24 mouse cellular contexts compared by ENCODE assay signal in genomic region chr17:33549212-33549611, GRCm38 (mm10). TPM values are rescaled to one million over a fixed set of nuclear protein-coding genes. Genes with fewer than 3 reads are reported as not detected.
DNase-seq lines count a peak whose midpoint lies in the region; ATAC-seq and TF ChIP-seq lines count a peak whose summit lies in the region.
"Had no signal": no experiment of that assay in that cellular context is flagged by ENCODE, and none has a peak within 500 bp of the region (broad histone marks: within the 10 kb centered on the region; RNA-seq: fewer than 3 reads in every experiment).

No protein-coding gene starts in this region.

- H3K27ac ChIP-seq in embryonic facial prominence, embryonic 15.5 days (replicated peaks): no peak overlapping the region
- no peak overlapping the region for H3K27ac ChIP-seq in embryonic facial prominence, embryonic 10.5 days (replicated peaks)
- H3K27ac ChIP-seq in midbrain, postnatal 0 days (ENCODE audit: low read depth, low read length): no peak overlapping the region
- H3K27ac ChIP-seq in midbrain, embryonic 15.5 days: no peak overlapping the region
- no peak overlapping the region for H3K27ac ChIP-seq in hindbrain, postnatal 0 days
- H3K27ac ChIP-seq: forebrain, embryonic 13.5 days; heart, adult 2 months; heart, embryonic 13.5 days; intestine, embryonic 15.5 days; limb, embryonic 12.5 days; lung, embryonic 15.5 days; midbrain, embryonic 12.5 days; stomach, embryonic 15.5 days had no signal

- no peak overlapping the region for H3K9ac ChIP-seq in embryonic facial prominence, embryonic 15.5 days
- H3K9ac ChIP-seq in midbrain, postnatal 0 days (replicated peaks; ENCODE audit: low read length, poor library complexity, severe bottlenecking): no peak overlapping the region
- no peak overlapping the region for H3K9ac ChIP-seq in midbrain, embryonic 15.5 days
- no peak overlapping the region for H3K9ac ChIP-seq in hindbrain, postnatal 0 days (replicated peaks; ENCODE audit: low read length)
- H3K9ac ChIP-seq: forebrain, embryonic 13.5 days; heart, embryonic 13.5 days; intestine, embryonic 15.5 days; limb, embryonic 12.5 days; lung, embryonic 15.5 days; midbrain, embryonic 12.5 days; stomach, embryonic 15.5 days had no signal

- peak; percentile 44; the same call in 1 of the 2 replicates for ATAC-seq in embryonic facial prominence, embryonic 15.5 days (ENCODE audit: insufficient number of reproducible peaks, low FRiP score, low TSS enrichment, low read depth)
- ATAC-seq in midbrain, postnatal 0 days (ENCODE audit: low FRiP score): peak; percentile 21; the same call in 1 of the 2 replicates
- no peak for ATAC-seq in midbrain, embryonic 15.5 days (replicated peaks)
- no peak for ATAC-seq in hindbrain, postnatal 0 days
- ATAC-seq: forebrain, embryonic 13.5 days; hindbrain, embryonic 16.5 days; intestine, embryonic 15.5 days had no signal

- H3K9me3 ChIP-seq in embryonic facial prominence, embryonic 15.5 days (replicated peaks): no peaks in the 10 kb centered on the region
- H3K9me3 ChIP-seq in embryonic facial prominence, embryonic 10.5 days: no peaks in the 10 kb centered on the region
- H3K9me3 ChIP-seq in midbrain, postnatal 0 days (ENCODE audit: low read length): no peaks in the 10 kb centered on the region
- no peaks in the 10 kb centered on the region for H3K9me3 ChIP-seq in midbrain, embryonic 15.5 days
- H3K9me3 ChIP-seq in hindbrain, postnatal 0 days (ENCODE audit: low read length): no peaks in the 10 kb centered on the region
- H3K9me3 ChIP-seq: forebrain, embryonic 13.5 days; G1E; heart, embryonic 13.5 days; intestine, embryonic 15.5 days; limb, embryonic 12.5 days; lung, embryonic 15.5 days; midbrain, embryonic 12.5 days; stomach, embryonic 15.5 days had no signal

- no peaks in the 10 kb centered on the region for H3K4me1 ChIP-seq in embryonic facial prominence, embryonic 15.5 days
- no peaks in the 10 kb centered on the region for H3K4me1 ChIP-seq in embryonic facial prominence, embryonic 10.5 days
- H3K4me1 ChIP-seq in midbrain, postnatal 0 days (ENCODE audit: insufficient read depth, low read length): no peaks in the 10 kb centered on the region
- H3K4me1 ChIP-seq in midbrain, embryonic 15.5 days: no peaks in the 10 kb centered on the region
- H3K4me1 ChIP-seq in hindbrain, postnatal 0 days (ENCODE audit: insufficient read depth, low read length): no peaks in the 10 kb centered on the region
- H3K4me1 ChIP-seq: forebrain, embryonic 13.5 days; heart, embryonic 13.5 days; intestine, embryonic 15.5 days; limb, embryonic 12.5 days; lung, embryonic 15.5 days; midbrain, embryonic 12.5 days; stomach, embryonic 15.5 days had no signal

- H3K4me2 ChIP-seq in embryonic facial prominence, embryonic 15.5 days (replicated peaks): no peak overlapping the region
- no peak overlapping the region for H3K4me2 ChIP-seq in midbrain, postnatal 0 days (ENCODE audit: low read depth, low read length, poor library complexity, severe bottlenecking)
- no peak overlapping the region for H3K4me2 ChIP-seq in midbrain, embryonic 15.5 days
- no peak overlapping the region for H3K4me2 ChIP-seq in hindbrain, postnatal 0 days (ENCODE audit: low read depth, low read length)
- H3K4me2 ChIP-seq: forebrain, embryonic 13.5 days; heart, embryonic 13.5 days; intestine, embryonic 15.5 days; limb, embryonic 12.5 days; lung, embryonic 15.5 days; midbrain, embryonic 12.5 days; stomach, embryonic 15.5 days had no signal

- no peak overlapping the region for H3K4me3 ChIP-seq in embryonic facial prominence, embryonic 15.5 days (replicated peaks)
- H3K4me3 ChIP-seq in embryonic facial prominence, embryonic 10.5 days: no peak overlapping the region
- H3K4me3 ChIP-seq in midbrain, postnatal 0 days (ENCODE audit: low read depth, low read length): no peak overlapping the region
- H3K4me3 ChIP-seq in midbrain, embryonic 15.5 days: no peak overlapping the region
- H3K4me3 ChIP-seq in hindbrain, postnatal 0 days (ENCODE audit: low read length): no peak overlapping the region
- H3K4me3 ChIP-seq: forebrain, embryonic 13.5 days; heart, adult 2 months; heart, embryonic 13.5 days; intestine, embryonic 15.5 days; limb, embryonic 12.5 days; lung, embryonic 15.5 days; midbrain, embryonic 12.5 days; stomach, embryonic 15.5 days had no signal

- no peak for TF ChIP-seq CTCF in midbrain, postnatal 0 days (IDR thresholded peaks at IDR 0.05)
- TF ChIP-seq CTCF in hindbrain, postnatal 0 days (IDR thresholded peaks at IDR 0.05; ENCODE audit: low read depth): no peak

- 90% methylated on average over 6 of the region's 6 CpGs for WGBS in embryonic facial prominence, embryonic 15.5 days
- 89% methylated on average over 6 of the region's 6 CpGs for WGBS in embryonic facial prominence, embryonic 10.5 days
- WGBS in midbrain, postnatal 0 days: 93% methylated on average over 6 of the region's 6 CpGs
- 93% methylated on average over 6 of the region's 6 CpGs for WGBS in midbrain, embryonic 15.5 days
- 87% methylated on average over 6 of the region's 6 CpGs for WGBS in hindbrain, postnatal 0 days

- no peaks in the 10 kb centered on the region for H3K27me3 ChIP-seq in embryonic facial prominence, embryonic 15.5 days
- no peaks in the 10 kb centered on the region for H3K27me3 ChIP-seq in embryonic facial prominence, embryonic 10.5 days (replicated peaks; ENCODE audit: low read depth, poor library complexity, severe bottlenecking)
- no peaks in the 10 kb centered on the region for H3K27me3 ChIP-seq in midbrain, postnatal 0 days (ENCODE audit: insufficient read depth, low read length)
- no peaks in the 10 kb centered on the region for H3K27me3 ChIP-seq in midbrain, embryonic 15.5 days (replicated peaks)
- H3K27me3 ChIP-seq in hindbrain, postnatal 0 days (ENCODE audit: insufficient read depth, low read length): no peaks in the 10 kb centered on the region
- H3K27me3 ChIP-seq: forebrain, embryonic 13.5 days; heart, embryonic 13.5 days; intestine, embryonic 15.5 days; limb, embryonic 12.5 days; lung, embryonic 15.5 days; midbrain, embryonic 12.5 days; stomach, embryonic 15.5 days had no signal

- peaks cover 65% of the 10 kb centered on the region for H3K36me3 ChIP-seq in embryonic facial prominence, embryonic 15.5 days
- H3K36me3 ChIP-seq in embryonic facial prominence, embryonic 10.5 days (replicated peaks): peaks cover 86% of the 10 kb centered on the region
- peaks cover 42% of the 10 kb centered on the region for H3K36me3 ChIP-seq in midbrain, postnatal 0 days (ENCODE audit: insufficient read depth, low read length)
- 0 out of 2 replicates have a peak, but pooled peaks cover 15% of the 10 kb centered on the region for H3K36me3 ChIP-seq in midbrain, embryonic 15.5 days (replicated peaks)
- H3K36me3 ChIP-seq in hindbrain, postnatal 0 days (ENCODE audit: insufficient read depth, low read length): peaks cover 10% of the 10 kb centered on the region

- DNase-seq in embryonic facial prominence, embryonic 10.5 days (ENCODE audit: low spot score): no peak
- no peak for DNase-seq in midbrain, postnatal 0 days (ENCODE audit: low spot score)
- DNase-seq in cerebellum, adult 9-11 months: peak; percentile 94
- no peak for DNase-seq in natural killer cell, adult 2 months (ENCODE audit: low spot score in 2 of 2)
- no peak for DNase-seq in gastrocnemius, adult 8-10 months (ENCODE audit: low spot score in 2 of 2)
- no peak for DNase-seq in hindbrain, postnatal 0 days (ENCODE audit: low spot score)
- DNase-seq: adrenal gland, adult 8-10 months; gastrocnemius, postnatal 36 days; heart, adult 2 months; heart, postnatal 10 days; kidney, adult 2 months; kidney, postnatal 10 days; right cerebral cortex, postnatal 25 days had no signal

RNA-seq across cellular contexts. Expression of gene Myo1f, which starts 6.3 kb away (rescaled TPM):
- polyA plus RNA-seq in embryonic facial prominence, embryonic 15.5 days (2015; fragmentation: Nextera tagmentation; extraction: Ambion mirVana): 5.6 and 5.7 TPM in 2 replicates
- 2.0 and 2.3 TPM in 2 replicates for polyA plus RNA-seq in embryonic facial prominence, embryonic 10.5 days (2016; fragmentation: Nextera tagmentation; extraction: Ambion mirVana)
- total RNA-seq in midbrain, postnatal 0 days (2014; rRNA removed): 1.3 TPM in 2 replicates
- 1.2 TPM in 2 replicates for polyA plus RNA-seq in midbrain, postnatal 0 days (2015; fragmentation: Nextera tagmentation; extraction: Ambion mirVana)
- 1.5 and 1.9 TPM in 2 replicates for polyA plus RNA-seq in midbrain, embryonic 15.5 days (2015; fragmentation: Nextera tagmentation; extraction: Ambion mirVana)
- total RNA-seq in gastrocnemius, adult 8-10 months (2022): 1 to 10 TPM in 1 of 4 experiments, under 1 TPM in 3; 0.07 to 2.0 (median 0.34) TPM
- total RNA-seq in hindbrain, postnatal 0 days (2014; rRNA removed): 2.6 and 2.7 TPM in 2 replicates
- 1.2 TPM in 2 replicates for polyA plus RNA-seq in hindbrain, postnatal 0 days (2015; fragmentation: Nextera tagmentation; extraction: Ambion mirVana)

RNA-seq across cellular contexts. Expression of gene Adamts10, which starts 25.2 kb away (rescaled TPM):
- polyA plus RNA-seq in embryonic facial prominence, embryonic 15.5 days (2015; fragmentation: Nextera tagmentation; extraction: Ambion mirVana): 87.3 and 106 TPM in 2 replicates
- polyA plus RNA-seq in embryonic facial prominence, embryonic 10.5 days (2016; fragmentation: Nextera tagmentation; extraction: Ambion mirVana): 58.3 and 70.1 TPM in 2 replicates
- 56.3 and 78.3 TPM in 2 replicates for total RNA-seq in midbrain, postnatal 0 days (2014; rRNA removed)
- polyA plus RNA-seq in midbrain, postnatal 0 days (2015; fragmentation: Nextera tagmentation; extraction: Ambion mirVana): 36.9 and 39.1 TPM in 2 replicates
- polyA plus RNA-seq in midbrain, embryonic 15.5 days (2015; fragmentation: Nextera tagmentation; extraction: Ambion mirVana): 67.7 and 69.7 TPM in 2 replicates
- 1 to 10 TPM; 2.6 to 5.4 (median 3.2) TPM for total RNA-seq in gastrocnemius, adult 8-10 months (2022)
- total RNA-seq in hindbrain, postnatal 0 days (2014; rRNA removed): 49.3 and 56.4 TPM in 2 replicates
- 35.6 and 35.9 TPM in 2 replicates for polyA plus RNA-seq in hindbrain, postnatal 0 days (2015; fragmentation: Nextera tagmentation; extraction: Ambion mirVana)

Comparison
In these comparisons a context has a peak if more than half of its experiments do, and no peak if none do; other contexts are left out.
1. ATAC-seq: peak in embryonic facial prominence, embryonic 15.5 days (single experiment) and midbrain, postnatal 0 days (single experiment); none in midbrain, embryonic 15.5 days (single experiment) and hindbrain, postnatal 0 days (single experiment).